Mouse (Mus musculus) heart, embryonic 11.5 days (tissue): ENCODE results near the gene Gpatch2. TPM values are rescaled to one million over a fixed set of nuclear protein-coding genes. Genes with fewer than 3 reads are reported as not detected.

Experiments
- ATAC-seq: fragments of 200-750 bp; cut with Nextera tagmentation; replicated peaks from 2 replicates; pipeline ENCODE4 v1.8.0; 2017; ENCODE audit warnings: moderate library complexity; ENCODE audit not compliant: insufficient number of reproducible peaks, low FRiP score, low TSS enrichment
- H3K27ac ChIP-seq: fragments of 300-500 bp; sonication (generic); 2 replicates; pipeline ENCODE4 v1.5.1; 2014; ENCODE audit warnings: mild to moderate bottlenecking, low read depth, low read length
- H3K27me3 ChIP-seq: fragments of 300-500 bp; sonication (generic); 2 replicates; pipeline ENCODE4 v1.6.1; 2014; ENCODE audit warnings: mild to moderate bottlenecking, low read length, mixed read lengths; ENCODE audit not compliant: control insufficient read depth, insufficient read depth
- H3K36me3 ChIP-seq: fragments of 300-500 bp; sonication (generic); 2 replicates; pipeline ENCODE4 v1.6.1; 2014; ENCODE audit warnings: mild to moderate bottlenecking, low read length, moderate library complexity, mixed read lengths; ENCODE audit not compliant: control insufficient read depth, insufficient read depth
- H3K4me1 ChIP-seq: fragments of 300-500 bp; sonication (generic); 2 replicates; pipeline ENCODE4 v1.6.1; 2014; ENCODE audit warnings: low read length; ENCODE audit not compliant: control insufficient read depth, insufficient read depth
- H3K4me2 ChIP-seq: fragments of 300-500 bp; sonication (generic); 2 replicates; pipeline ENCODE4 v1.6.1; 2014; ENCODE audit warnings: mild to moderate bottlenecking, moderate library complexity
- H3K4me3 ChIP-seq: fragments of 300-500 bp; sonication (generic); 2 replicates; pipeline ENCODE4 v1.5.1; 2014; ENCODE audit warnings: low read depth, low read length
- H3K9ac ChIP-seq: fragments of 300-500 bp; sonication (generic); 2 replicates; pipeline ENCODE4 v1.6.1; 2014; ENCODE audit warnings: mild to moderate bottlenecking, low read depth, low read length, moderate library complexity
- H3K9me3 ChIP-seq: fragments of 300-500 bp; sonication (generic); replicated peaks from 2 replicates; pipeline ENCODE4 v1.6.1; 2016; ENCODE audit warnings: low read length; ENCODE audit not compliant: control insufficient read depth
- WGBS: fragments of 180-500 bp; shearing (Covaris S2); extraction: QIAGEN DNeasy Blood & Tissue Kit; methylation state at CpG from one replicate; pipeline ENCODE4 v1.1.7; 2014; ENCODE audit not compliant: insufficient replicate concordance; 5-methylcytosine and 5-hydroxymethylcytosine counted together
- polyA plus RNA-seq: library from polyadenylated mRNA; unstranded; fragments of >200 nt; fragmentation: Nextera tagmentation; extraction: Ambion mirVana; gene quantifications from 2 replicates; pipeline ENCODE4 v1.2.1, GENCODE M21; 2014

Gene Gpatch2
- polyA plus RNA-seq, 1 experiment from 2014 or later = 17.0 TPM

DNA sequence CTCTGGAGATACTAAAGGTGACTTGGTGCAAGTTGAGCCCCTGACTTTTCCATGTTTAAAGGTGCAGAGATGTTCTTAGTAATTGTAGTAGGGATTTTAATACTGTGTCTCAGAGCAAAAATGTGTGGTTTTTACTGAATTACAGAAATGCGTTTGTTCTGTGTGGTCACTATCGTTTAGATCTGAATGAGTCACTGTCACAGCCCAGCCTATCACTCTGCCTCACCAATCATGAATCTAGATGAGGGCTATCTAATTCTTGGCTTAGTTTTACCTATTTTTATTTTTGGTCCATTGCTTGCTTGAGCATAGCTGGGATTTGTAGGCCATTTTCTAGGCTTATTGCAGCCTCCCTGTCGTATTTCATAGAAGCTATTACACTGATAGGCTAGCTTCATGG, 19.9 kb downstream of the Gpatch2 start:
- no peak overlapping the region for H3K9ac ChIP-seq
- H3K27ac ChIP-seq = no peak overlapping the region
- H3K27me3 ChIP-seq = no peaks in the 10 kb centered on the region
- no peak overlapping the region for H3K4me3 ChIP-seq
- H3K9me3 ChIP-seq = no peaks in the 10 kb centered on the region
- H3K4me1 ChIP-seq = no peaks in the 10 kb centered on the region
- H3K4me2 ChIP-seq = no peak overlapping the region
- WGBS = 84% methylated on average over 3 of the region's 3 CpGs
- ATAC-seq = no peak
- H3K36me3 ChIP-seq = 0 out of 2 replicates have a peak, but pooled peaks cover 2% of the 10 kb centered on the region

DNA sequence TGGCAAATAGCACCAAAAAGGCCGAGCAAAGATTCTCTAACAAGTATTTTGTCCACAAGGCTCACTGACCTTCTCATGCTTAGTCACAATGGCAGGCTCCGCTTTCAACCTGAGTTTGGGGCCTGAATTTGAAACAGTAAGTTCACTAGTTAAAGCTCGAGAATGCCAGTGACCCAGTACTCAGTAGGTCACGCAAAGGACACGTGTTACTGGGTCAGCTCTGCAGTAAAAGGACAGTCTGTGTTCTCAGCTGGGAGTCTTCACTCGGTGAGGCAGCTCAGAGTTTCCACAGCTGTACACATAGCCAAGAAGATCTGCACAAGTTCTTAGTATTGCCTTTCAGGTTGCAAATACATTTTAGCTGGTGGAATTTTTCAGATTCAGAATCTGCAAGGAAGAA, 21.0 kb downstream of the Gpatch2 start:
- WGBS = 73% methylated on average over 6 of the region's 6 CpGs
- no peak for ATAC-seq
- H3K27ac ChIP-seq = no peak overlapping the region

GRCm38 (mm10) chr1:187238061-187238460, 22.8 kb downstream of the Gpatch2 start:
- H3K27ac ChIP-seq = no peak overlapping the region
- no peaks in the 10 kb centered on the region for H3K9me3 ChIP-seq
- H3K9ac ChIP-seq = no peak overlapping the region
- H3K36me3 ChIP-seq = 0 out of 2 replicates have a peak, but pooled peaks cover 2% of the 10 kb centered on the region
- 88% methylated on average over 4 of the region's 4 CpGs for WGBS
- H3K4me3 ChIP-seq = no peak overlapping the region
- no peak for ATAC-seq
- H3K4me2 ChIP-seq = no peak overlapping the region
- H3K4me1 ChIP-seq = no peaks in the 10 kb centered on the region
- no peaks in the 10 kb centered on the region for H3K27me3 ChIP-seq

More for the DNA sequence above, 21.0 kb downstream of the Gpatch2 start:
- H3K36me3 ChIP-seq = 0 out of 2 replicates have a peak, but pooled peaks cover 2% of the 10 kb centered on the region
- no peaks in the 10 kb centered on the region for H3K27me3 ChIP-seq
- no peak overlapping the region for H3K4me2 ChIP-seq
- H3K9me3 ChIP-seq = no peaks in the 10 kb centered on the region
- no peak overlapping the region for H3K4me3 ChIP-seq
- no peaks in the 10 kb centered on the region for H3K4me1 ChIP-seq
- H3K9ac ChIP-seq = no peak overlapping the region

DNA sequence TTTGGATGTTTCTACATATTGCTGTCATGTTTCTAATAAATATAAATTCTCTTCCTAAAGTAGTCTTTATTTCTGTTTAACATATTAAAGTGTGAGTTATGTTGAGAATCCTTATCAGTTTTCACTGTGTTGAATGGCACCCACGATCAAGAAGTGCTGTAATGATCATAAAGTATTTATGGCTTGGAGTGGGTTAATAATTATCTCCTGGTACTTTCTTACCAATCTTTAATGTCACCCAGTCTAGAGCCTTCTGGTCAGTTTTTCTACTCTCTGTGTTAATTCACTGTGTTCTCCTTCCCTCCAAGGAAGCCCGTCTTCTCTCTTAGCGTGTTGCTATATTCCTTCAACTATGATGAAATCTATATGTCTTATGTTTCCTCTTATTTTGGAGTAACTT, 25.0 kb downstream of the Gpatch2 start:
- no peaks in the 10 kb centered on the region for H3K9me3 ChIP-seq
- no peak for ATAC-seq
- H3K4me3 ChIP-seq = no peak overlapping the region
- H3K27me3 ChIP-seq = no peaks in the 10 kb centered on the region
- no peak overlapping the region for H3K9ac ChIP-seq
- 0 out of 2 replicates have a peak, but pooled peaks cover 2% of the 10 kb centered on the region for H3K36me3 ChIP-seq
- no peak overlapping the region for H3K27ac ChIP-seq
- no peaks in the 10 kb centered on the region for H3K4me1 ChIP-seq
- 94% methylated on average over 3 of the region's 3 CpGs for WGBS
- H3K4me2 ChIP-seq = no peak overlapping the region

DNA sequence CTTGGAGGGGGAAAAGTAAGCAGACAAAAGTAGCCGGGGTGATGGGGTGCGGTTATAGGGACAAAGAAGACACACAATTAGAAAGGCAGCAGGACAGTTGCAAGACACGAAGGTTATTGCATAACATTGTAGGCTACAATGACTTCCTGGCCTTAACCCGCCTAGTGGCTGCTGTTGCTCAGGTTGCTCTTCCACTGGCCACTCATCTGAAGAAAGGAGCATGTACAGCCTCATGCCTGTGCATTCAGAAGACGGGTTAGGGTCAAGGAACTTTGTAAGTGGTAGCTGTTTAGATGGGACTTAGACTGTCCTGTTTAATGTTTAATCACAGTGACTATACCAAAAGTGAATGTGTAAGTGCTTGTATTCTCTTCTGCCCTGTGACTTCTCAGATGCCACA, 26.0 kb downstream of the Gpatch2 start:
- Histone ChIP-seq H3K4me1 (no peaks in the 10 kb centered on the region), H3K27ac (no peak overlapping the region), H3K4me2 (no peak overlapping the region), H3K9me3 (no peaks in the 10 kb centered on the region), H3K36me3 (0 out of 2 replicates have a peak, but pooled peaks cover 2% of the 10 kb centered on the region), H3K9ac (no peak overlapping the region), H3K27me3 (no peaks in the 10 kb centered on the region), H3K4me3 (no peak overlapping the region)
- 83% methylated on average over 5 of the region's 5 CpGs for WGBS
- no peak for ATAC-seq

GRCm38 (mm10) chr1:187244734-187245133, 29.4 kb downstream of the Gpatch2 start:
- no peak overlapping the region for H3K27ac ChIP-seq
- H3K4me2 ChIP-seq = no peak overlapping the region
- H3K9ac ChIP-seq = no peak overlapping the region
- ATAC-seq = no peak
- peaks cover 3% of the 10 kb centered on the region for H3K4me1 ChIP-seq
- H3K4me3 ChIP-seq = no peak overlapping the region
- H3K36me3 ChIP-seq = no peaks in the 10 kb centered on the region
- WGBS = 88% methylated on average over 5 of the region's 5 CpGs
- no peaks in the 10 kb centered on the region for H3K27me3 ChIP-seq
- H3K9me3 ChIP-seq = no peaks in the 10 kb centered on the region

DNA sequence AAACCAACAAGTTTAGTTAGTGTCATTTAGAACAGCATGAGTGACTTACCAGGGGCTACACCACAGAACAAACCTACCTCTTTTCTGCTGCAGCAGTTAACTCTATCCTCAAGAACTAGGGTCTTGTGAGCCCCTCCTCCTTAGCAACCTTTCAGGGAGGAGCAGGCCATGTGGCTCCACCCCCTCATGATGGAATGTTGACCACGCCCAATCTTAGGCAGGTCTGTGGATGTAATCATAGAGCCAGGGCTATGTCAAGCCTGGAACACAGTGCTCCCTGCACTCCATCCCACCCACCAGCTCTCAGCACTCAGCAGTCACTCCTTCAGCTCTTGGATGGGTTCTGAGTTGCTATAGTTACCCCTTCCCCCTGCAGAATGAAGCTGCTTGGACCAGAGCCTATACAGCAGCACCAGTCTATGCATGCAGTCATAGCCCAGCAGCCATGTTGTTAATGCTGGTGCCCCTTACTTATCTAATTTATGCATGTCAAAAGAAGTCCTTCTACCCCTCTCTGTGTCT, 35.5 kb downstream of the Gpatch2 start:
- no peak for ATAC-seq
- H3K4me1 ChIP-seq = peaks cover 4% of the 10 kb centered on the region
- no peak overlapping the region for H3K4me2 ChIP-seq
- no peak overlapping the region for H3K27ac ChIP-seq
- no peaks in the 10 kb centered on the region for H3K36me3 ChIP-seq
- H3K9ac ChIP-seq = no peak overlapping the region
- no peak overlapping the region for H3K4me3 ChIP-seq
- H3K27me3 ChIP-seq = no peaks in the 10 kb centered on the region
- no peaks in the 10 kb centered on the region for H3K9me3 ChIP-seq
- WGBS = 64% methylated on average over 1 of the region's 1 CpGs

GRCm38 (mm10) chr1:187258756-187259155, 43.4 kb downstream of the Gpatch2 start:
- Histone ChIP-seq H3K9me3 (no peaks in the 10 kb centered on the region), H3K4me2 (no peak overlapping the region), H3K4me1 (no peaks in the 10 kb centered on the region), H3K4me3 (no peak overlapping the region), H3K27me3 (no peaks in the 10 kb centered on the region), H3K27ac (no peak overlapping the region), H3K36me3 (no peaks in the 10 kb centered on the region), H3K9ac (no peak overlapping the region)
- ATAC-seq = no peak
- WGBS = 79% methylated on average over 4 of the region's 4 CpGs

GRCm38 (mm10) chr1:187267601-187268000, 52.3 kb downstream of the Gpatch2 start:
- no peak for ATAC-seq
- Histone ChIP-seq H3K4me1 (peaks cover 6% of the 10 kb centered on the region; the same call in 1 of the 2 replicates), H3K27ac (no peak overlapping the region), H3K9me3 (no peaks in the 10 kb centered on the region), H3K9ac (no peak overlapping the region), H3K27me3 (no peaks in the 10 kb centered on the region), H3K4me2 (no peak overlapping the region), H3K36me3 (peaks cover 2% of the 10 kb centered on the region; the same call in 1 of the 2 replicates), H3K4me3 (no peak overlapping the region)
- WGBS = 83% methylated on average over 4 of the region's 4 CpGs
